Mouse (Mus musculus) ES-E14 (cell line): ENCODE measurements around the gene Zbtb37.

ENCODE experiments used
- CHD2 ChIP-seq: IDR thresholded peaks from 2 replicates; pipeline ENCODE4 v1.6.1; 2014; ENCODE audit warnings: mild to moderate bottlenecking, low read depth, low read length, inconsistent platforms
- MAFK ChIP-seq: IDR thresholded peaks from 2 replicates; pipeline ENCODE4 v1.6.1; 2014; ENCODE audit warnings: mild to moderate bottlenecking, low read depth, low read length, inconsistent platforms; ENCODE audit not compliant: insufficient read depth
- ZC3H11A ChIP-seq: IDR thresholded peaks from 2 replicates; pipeline ENCODE4 v1.6.1; 2012; ENCODE audit warnings: low read depth, mild to moderate bottlenecking, inconsistent platforms, low read length, borderline replicate concordance
- ZNF384 ChIP-seq: IDR thresholded peaks from 2 replicates; pipeline ENCODE4 v1.6.1; 2012; ENCODE audit warnings: low read depth, low read length, inconsistent platforms

GRCm38 (mm10) chr1:160985477-160985876 lies 49.2 kb downstream of the Zbtb37 start:
- TF ChIP-seq ZC3H11A (no peak), ZNF384 (no peak), CHD2 (no peak), MAFK (no peak)
